In the genomic region with DNA sequence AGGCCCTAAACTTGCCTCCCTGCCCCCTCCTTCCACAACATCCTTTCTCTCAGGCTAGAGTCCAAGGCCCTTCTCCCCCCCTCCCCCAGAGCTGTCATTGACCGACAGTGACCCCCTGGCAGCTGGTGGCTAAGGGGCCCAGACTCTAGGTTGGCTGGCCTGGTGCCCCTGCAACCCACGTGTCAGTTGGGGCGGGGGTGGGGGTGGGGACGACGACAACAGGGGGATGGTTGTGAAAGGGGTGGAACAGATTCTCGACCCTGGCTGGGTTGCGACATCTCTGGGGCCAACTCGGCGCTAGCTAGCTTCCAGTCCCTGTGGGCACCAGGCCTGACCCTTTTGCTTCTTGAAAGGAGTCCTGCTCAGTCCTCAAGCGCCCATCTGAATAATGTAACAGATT, we compare ENCODE assay signal across 9 mouse cellular contexts. TPM values are rescaled to one million over a fixed set of nuclear protein-coding genes. Genes with fewer than 3 reads are reported as not detected.
A peak's percentile ranks its signal among the peaks of the same experiment; 100 is the strongest.
DNase-seq lines count a peak whose midpoint lies in the region; ATAC-seq lines count a peak whose summit lies in the region.
"Had no signal": no experiment of that assay in that cellular context is flagged by ENCODE, and none has a peak within 500 bp of the region (broad histone marks: within the 10 kb centered on the region; RNA-seq: fewer than 3 reads in every experiment).

No protein-coding gene starts in this region.

- no peaks in the 10 kb centered on the region; the same call in 1 of the 2 replicates for H3K4me1 ChIP-seq in hindbrain, embryonic 11.5 days (replicated peaks; ENCODE audit: control insufficient read depth, insufficient read depth, low read length)
- H3K4me1 ChIP-seq in hindbrain, embryonic 13.5 days (replicated peaks): peaks cover 14% of the 10 kb centered on the region
- H3K4me1 ChIP-seq in embryonic facial prominence, embryonic 14.5 days (ENCODE audit: control insufficient read depth, insufficient read depth, low read length): peaks cover 3% of the 10 kb centered on the region
- H3K4me1 ChIP-seq in hindbrain, embryonic 16.5 days (ENCODE audit: control insufficient read depth, insufficient read depth, low read depth, low read length): peaks cover 4% of the 10 kb centered on the region
- peaks cover 31% of the 10 kb centered on the region for H3K4me1 ChIP-seq in lung, embryonic 16.5 days (replicated peaks; ENCODE audit: control insufficient read depth, insufficient read depth, low read length)
- peaks cover 22% of the 10 kb centered on the region; the same call in 1 of the 2 replicates for H3K4me1 ChIP-seq in stomach, embryonic 16.5 days (ENCODE audit: control insufficient read depth, insufficient read depth, low read length)

- peaks cover 6% of the 10 kb centered on the region; the same call in 1 of the 2 replicates for H3K36me3 ChIP-seq in hindbrain, embryonic 11.5 days (ENCODE audit: control insufficient read depth, insufficient read depth, low read length)
- H3K36me3 ChIP-seq in hindbrain, embryonic 13.5 days: peaks cover 8% of the 10 kb centered on the region
- no peaks in the 10 kb centered on the region for H3K36me3 ChIP-seq in embryonic facial prominence, embryonic 14.5 days (ENCODE audit: control insufficient read depth, insufficient read depth, low read length)
- peaks cover 3% of the 10 kb centered on the region; the same call in 1 of the 2 replicates for H3K36me3 ChIP-seq in hindbrain, embryonic 16.5 days (ENCODE audit: control insufficient read depth, insufficient read depth, low read length)
- peaks cover 8% of the 10 kb centered on the region for H3K36me3 ChIP-seq in lung, embryonic 16.5 days (ENCODE audit: control insufficient read depth, insufficient read depth, low read length)
- no peaks in the 10 kb centered on the region; the same call in 1 of the 2 replicates for H3K36me3 ChIP-seq in stomach, embryonic 16.5 days (ENCODE audit: control insufficient read depth, insufficient read depth, low read length)

- 0 out of 2 replicates have a peak, but pooled peaks have one; percentile 17 for ATAC-seq in hindbrain, embryonic 11.5 days (ENCODE audit: low FRiP score)
- no peak for ATAC-seq in hindbrain, embryonic 13.5 days (ENCODE audit: low FRiP score)
- ATAC-seq in embryonic facial prominence, embryonic 14.5 days (ENCODE audit: low read depth): no peak
- ATAC-seq in hindbrain, embryonic 16.5 days: peak; percentile 83
- ATAC-seq in lung, embryonic 16.5 days (ENCODE audit: low read depth): peak; percentile 77
- peak; percentile 45; the same call in 1 of the 2 replicates for ATAC-seq in stomach, embryonic 16.5 days (ENCODE audit: insufficient read depth, low FRiP score)
- ATAC-seq in CD4-positive, CD25-positive, alpha-beta regulatory T cell, adult 4 months: no peak

- H3K27me3 ChIP-seq in hindbrain, embryonic 11.5 days (ENCODE audit: control insufficient read depth, insufficient read depth, low read length): no peaks in the 10 kb centered on the region
- H3K27me3 ChIP-seq in hindbrain, embryonic 13.5 days: 0 out of 2 replicates have a peak, but pooled peaks cover 7% of the 10 kb centered on the region
- H3K27me3 ChIP-seq in embryonic facial prominence, embryonic 14.5 days (replicated peaks; ENCODE audit: control insufficient read depth, insufficient read depth, low read length): no peaks in the 10 kb centered on the region
- no peaks in the 10 kb centered on the region for H3K27me3 ChIP-seq in hindbrain, embryonic 16.5 days (replicated peaks; ENCODE audit: control insufficient read depth, insufficient read depth, low read length)
- no peaks in the 10 kb centered on the region for H3K27me3 ChIP-seq in lung, embryonic 16.5 days (ENCODE audit: control insufficient read depth, insufficient read depth, low read depth, low read length)
- H3K27me3 ChIP-seq in stomach, embryonic 16.5 days (ENCODE audit: control insufficient read depth, insufficient read depth, low read length): no peaks in the 10 kb centered on the region

- H3K4me3 ChIP-seq in hindbrain, embryonic 11.5 days (ENCODE audit: low read depth, low read length): no peak overlapping the region
- H3K4me3 ChIP-seq in hindbrain, embryonic 13.5 days: no peak overlapping the region
- no peak overlapping the region for H3K4me3 ChIP-seq in embryonic facial prominence, embryonic 14.5 days (ENCODE audit: low read depth, low read length)
- no peak overlapping the region for H3K4me3 ChIP-seq in hindbrain, embryonic 16.5 days (ENCODE audit: low read length)
- H3K4me3 ChIP-seq in lung, embryonic 16.5 days (ENCODE audit: low read length): no peak overlapping the region
- no peak overlapping the region for H3K4me3 ChIP-seq in stomach, embryonic 16.5 days (replicated peaks; ENCODE audit: low read length)

- H3K4me2 ChIP-seq in hindbrain, embryonic 11.5 days (replicated peaks; ENCODE audit: low read depth, low read length): no peak overlapping the region
- H3K4me2 ChIP-seq in hindbrain, embryonic 13.5 days: no peak overlapping the region
- no peak overlapping the region for H3K4me2 ChIP-seq in embryonic facial prominence, embryonic 14.5 days (ENCODE audit: low read depth, low read length)
- no peak overlapping the region for H3K4me2 ChIP-seq in hindbrain, embryonic 16.5 days (ENCODE audit: low read length)
- H3K4me2 ChIP-seq in lung, embryonic 16.5 days (ENCODE audit: low read depth, low read length): no peak overlapping the region
- no peak overlapping the region for H3K4me2 ChIP-seq in stomach, embryonic 16.5 days (ENCODE audit: low read depth, low read length)

- 26% methylated on average over 10 of the region's 10 CpGs for WGBS in hindbrain, embryonic 11.5 days
- WGBS in hindbrain, embryonic 13.5 days: 26% methylated on average over 9 of the region's 10 CpGs
- 42% methylated on average over 4 of the region's 10 CpGs for WGBS in embryonic facial prominence, embryonic 14.5 days
- WGBS in hindbrain, embryonic 16.5 days: 19% methylated on average over 10 of the region's 10 CpGs
- 17% methylated on average over 10 of the region's 10 CpGs for WGBS in lung, embryonic 16.5 days
- WGBS in stomach, embryonic 16.5 days: 28% methylated on average over 10 of the region's 10 CpGs

- no peak for DNase-seq in hindbrain, embryonic 11.5 days (ENCODE audit: low spot score)
- DNase-seq in Muller cell, postnatal 12 days (ENCODE audit: inconsistent ontology term): peak; percentile 65
- DNase-seq in embryonic facial prominence, embryonic 14.5 days (ENCODE audit: low spot score): peak; percentile 25

- H3K27ac ChIP-seq in hindbrain, embryonic 11.5 days (ENCODE audit: low read depth, low read length): no peak overlapping the region
- no peak overlapping the region for H3K27ac ChIP-seq in hindbrain, embryonic 13.5 days
- H3K27ac ChIP-seq in embryonic facial prominence, embryonic 14.5 days (replicated peaks; ENCODE audit: low read depth, low read length): no peak overlapping the region
- H3K27ac ChIP-seq in hindbrain, embryonic 16.5 days (ENCODE audit: low read depth, low read length): peak overlapping the region; percentile 41
- peak overlapping the region; percentile 76 for H3K27ac ChIP-seq in lung, embryonic 16.5 days (ENCODE audit: low read length)
- H3K27ac ChIP-seq in stomach, embryonic 16.5 days (ENCODE audit: low read length): peak overlapping the region; percentile 42; the same call in 1 of the 2 replicates

- H3K9ac ChIP-seq in hindbrain, embryonic 11.5 days (ENCODE audit: low read depth, low read length): no peak overlapping the region
- no peak overlapping the region for H3K9ac ChIP-seq in hindbrain, embryonic 13.5 days
- no peak overlapping the region for H3K9ac ChIP-seq in embryonic facial prominence, embryonic 14.5 days (ENCODE audit: low read depth, low read length)
- no peak overlapping the region for H3K9ac ChIP-seq in hindbrain, embryonic 16.5 days (ENCODE audit: low read depth, low read length)
- no peak overlapping the region; the same call in 1 of the 2 replicates for H3K9ac ChIP-seq in lung, embryonic 16.5 days (ENCODE audit: low read length)
- H3K9ac ChIP-seq in stomach, embryonic 16.5 days (ENCODE audit: low read length): peak overlapping the region; percentile 18; the same call in 1 of the 2 replicates

- H3K9me3 ChIP-seq in hindbrain, embryonic 11.5 days (ENCODE audit: control insufficient read depth, low read length): no peaks in the 10 kb centered on the region
- H3K9me3 ChIP-seq in hindbrain, embryonic 13.5 days: no peaks in the 10 kb centered on the region
- H3K9me3 ChIP-seq in embryonic facial prominence, embryonic 14.5 days (ENCODE audit: control insufficient read depth, low read length): no peaks in the 10 kb centered on the region
- no peaks in the 10 kb centered on the region for H3K9me3 ChIP-seq in hindbrain, embryonic 16.5 days (ENCODE audit: control insufficient read depth, low read length)
- H3K9me3 ChIP-seq in lung, embryonic 16.5 days (ENCODE audit: control insufficient read depth, low read length): peaks cover 4% of the 10 kb centered on the region; the same call in 1 of the 2 replicates
- H3K9me3 ChIP-seq in stomach, embryonic 16.5 days (replicated peaks; ENCODE audit: control insufficient read depth, low read length): no peaks in the 10 kb centered on the region

RNA-seq across cellular contexts. Expression of a gene that starts 1.0 kb away (rescaled TPM):
- 3.0 and 3.4 TPM in 2 replicates for polyA plus RNA-seq in hindbrain, embryonic 11.5 days (2014; fragmentation: Nextera tagmentation; extraction: Ambion mirVana)
- 2.7 and 3.8 TPM in 2 replicates for polyA plus RNA-seq in hindbrain, embryonic 13.5 days (2015; fragmentation: Nextera tagmentation; extraction: Ambion mirVana)
- polyA plus RNA-seq in embryonic facial prominence, embryonic 14.5 days (2014; fragmentation: Nextera tagmentation; extraction: Ambion mirVana): 16.1 and 19.0 TPM in 2 replicates
- 1.4 and 3.1 TPM in 2 replicates for polyA plus RNA-seq in hindbrain, embryonic 16.5 days (2015; fragmentation: Nextera tagmentation; extraction: Ambion mirVana)
- 28.4 and 34.9 TPM in 2 replicates for polyA plus RNA-seq in lung, embryonic 16.5 days (2015; fragmentation: Nextera tagmentation; extraction: Ambion mirVana)
- 38.3 and 53.4 TPM in 2 replicates for polyA plus RNA-seq in stomach, embryonic 16.5 days (2015; fragmentation: Nextera tagmentation; extraction: Ambion mirVana)
- not detected for polyA plus RNA-seq in CD4-positive, CD25-positive, alpha-beta regulatory T cell, adult 4 months (2017; shearing (Covaris generic))

RNA-seq across cellular contexts. Expression of a gene that starts 5.6 kb away (rescaled TPM):
- polyA plus RNA-seq in hindbrain, embryonic 11.5 days (2014; fragmentation: Nextera tagmentation; extraction: Ambion mirVana): 192 and 221 TPM in 2 replicates
- polyA plus RNA-seq in hindbrain, embryonic 13.5 days (2015; fragmentation: Nextera tagmentation; extraction: Ambion mirVana): 339 and 374 TPM in 2 replicates
- polyA plus RNA-seq in embryonic facial prominence, embryonic 14.5 days (2014; fragmentation: Nextera tagmentation; extraction: Ambion mirVana): 482 and 510 TPM in 2 replicates
- 849 and 1,414 TPM in 2 replicates for polyA plus RNA-seq in hindbrain, embryonic 16.5 days (2015; fragmentation: Nextera tagmentation; extraction: Ambion mirVana)
- polyA plus RNA-seq in lung, embryonic 16.5 days (2015; fragmentation: Nextera tagmentation; extraction: Ambion mirVana): 470 and 554 TPM in 2 replicates
- 385 and 438 TPM in 2 replicates for polyA plus RNA-seq in stomach, embryonic 16.5 days (2015; fragmentation: Nextera tagmentation; extraction: Ambion mirVana)
- polyA plus RNA-seq in CD4-positive, CD25-positive, alpha-beta regulatory T cell, adult 4 months (2017; shearing (Covaris generic)): 1 to 10 TPM; 6.6 to 7.6 TPM

RNA-seq across cellular contexts. Expression of a gene that starts 12.1 kb away (rescaled TPM):
- polyA plus RNA-seq in hindbrain, embryonic 11.5 days (2014; fragmentation: Nextera tagmentation; extraction: Ambion mirVana): not detected in 2 replicates
- 0.12 TPM in 1 of 2 replicates, not detected in the other for polyA plus RNA-seq in hindbrain, embryonic 13.5 days (2015; fragmentation: Nextera tagmentation; extraction: Ambion mirVana)
- polyA plus RNA-seq in embryonic facial prominence, embryonic 14.5 days (2014; fragmentation: Nextera tagmentation; extraction: Ambion mirVana): not detected in 2 replicates
- polyA plus RNA-seq in hindbrain, embryonic 16.5 days (2015; fragmentation: Nextera tagmentation; extraction: Ambion mirVana): not detected in 2 replicates
- 0.34 and 6.1 TPM in 2 replicates for polyA plus RNA-seq in lung, embryonic 16.5 days (2015; fragmentation: Nextera tagmentation; extraction: Ambion mirVana)
- polyA plus RNA-seq in stomach, embryonic 16.5 days (2015; fragmentation: Nextera tagmentation; extraction: Ambion mirVana): 11.4 and 16.8 TPM in 2 replicates
- under 1 TPM in 1 of 2 experiments, not detected in 1; 0.36 TPM for polyA plus RNA-seq in CD4-positive, CD25-positive, alpha-beta regulatory T cell, adult 4 months (2017; shearing (Covaris generic))
- polyA plus RNA-seq: neural tube, embryonic 11.5 days had no signal

RNA-seq across cellular contexts. Expression of a gene that starts 12.2 kb away (rescaled TPM):
- not detected in 2 replicates for polyA plus RNA-seq in hindbrain, embryonic 11.5 days (2014; fragmentation: Nextera tagmentation; extraction: Ambion mirVana)
- not detected in 2 replicates for polyA plus RNA-seq in hindbrain, embryonic 13.5 days (2015; fragmentation: Nextera tagmentation; extraction: Ambion mirVana)
- not detected in 2 replicates for polyA plus RNA-seq in embryonic facial prominence, embryonic 14.5 days (2014; fragmentation: Nextera tagmentation; extraction: Ambion mirVana)
- not detected in 2 replicates for polyA plus RNA-seq in hindbrain, embryonic 16.5 days (2015; fragmentation: Nextera tagmentation; extraction: Ambion mirVana)
- polyA plus RNA-seq in lung, embryonic 16.5 days (2015; fragmentation: Nextera tagmentation; extraction: Ambion mirVana): not detected in 2 replicates
- polyA plus RNA-seq in stomach, embryonic 16.5 days (2015; fragmentation: Nextera tagmentation; extraction: Ambion mirVana): 1.2 and 7.2 TPM in 2 replicates
- polyA plus RNA-seq in CD4-positive, CD25-positive, alpha-beta regulatory T cell, adult 4 months (2017; shearing (Covaris generic)): not detected
- polyA plus RNA-seq: neural tube, embryonic 11.5 days had no signal

RNA-seq across cellular contexts. Expression of a gene that starts 15.7 kb away (rescaled TPM):
- 0.33 TPM in 1 of 2 replicates, not detected in the other for polyA plus RNA-seq in hindbrain, embryonic 11.5 days (2014; fragmentation: Nextera tagmentation; extraction: Ambion mirVana)
- 0.56 TPM in 1 of 2 replicates, not detected in the other for polyA plus RNA-seq in hindbrain, embryonic 13.5 days (2015; fragmentation: Nextera tagmentation; extraction: Ambion mirVana)
- polyA plus RNA-seq in embryonic facial prominence, embryonic 14.5 days (2014; fragmentation: Nextera tagmentation; extraction: Ambion mirVana): 0.78 and 0.80 TPM in 2 replicates
- polyA plus RNA-seq in hindbrain, embryonic 16.5 days (2015; fragmentation: Nextera tagmentation; extraction: Ambion mirVana): not detected in 2 replicates
- 3.3 and 20.9 TPM in 2 replicates for polyA plus RNA-seq in lung, embryonic 16.5 days (2015; fragmentation: Nextera tagmentation; extraction: Ambion mirVana)
- polyA plus RNA-seq in stomach, embryonic 16.5 days (2015; fragmentation: Nextera tagmentation; extraction: Ambion mirVana): 80.5 and 93.2 TPM in 2 replicates
- polyA plus RNA-seq in CD4-positive, CD25-positive, alpha-beta regulatory T cell, adult 4 months (2017; shearing (Covaris generic)): not detected

Comparison
In these comparisons a context has a peak if more than half of its experiments do, and no peak if none do; other contexts are left out.
1. ATAC-seq: peak in hindbrain, embryonic 11.5 days (single experiment), hindbrain, embryonic 16.5 days (single experiment), lung, embryonic 16.5 days (single experiment) and stomach, embryonic 16.5 days (single experiment); none in hindbrain, embryonic 13.5 days (single experiment), embryonic facial prominence, embryonic 14.5 days (single experiment) and CD4-positive, CD25-positive, alpha-beta regulatory T cell, adult 4 months (single experiment).
2. H3K27ac ChIP-seq: peak in hindbrain, embryonic 16.5 days (single experiment), lung, embryonic 16.5 days (single experiment) and stomach, embryonic 16.5 days (single experiment); none in hindbrain, embryonic 11.5 days (single experiment), hindbrain, embryonic 13.5 days (single experiment) and embryonic facial prominence, embryonic 14.5 days (single experiment).
3. RNA of a gene that starts 5.6 kb away (polyA plus RNA-seq): 849 to 1,414 TPM in hindbrain, embryonic 16.5 days, 482 to 510 TPM in embryonic facial prominence, embryonic 14.5 days, 470 to 554 TPM in lung, embryonic 16.5 days, 385 to 438 TPM in stomach, embryonic 16.5 days, 339 to 374 TPM in hindbrain, embryonic 13.5 days and 192 to 221 TPM in hindbrain, embryonic 11.5 days; 6.6 to 7.6 TPM in CD4-positive, CD25-positive, alpha-beta regulatory T cell, adult 4 months; every median in the first group is over 10 times any median in the second.